Mouse (Mus musculus): ENCODE measurements around the gene Heatr3.
"Not testable (repeated sequence)": the region's sequence is repeated elsewhere in the genome, so short reads cannot be mapped to it uniquely, and the experiment has no call there.

Gene Heatr3

GRCm38 (mm10) chr8:88197328-88197727 lies 59.7 kb downstream of the Heatr3 start:
- DNase-seq (ENCODE audit: low spot score in 2 of 2), result no peak

- DNase-seq (ENCODE audit: low spot score in 2 of 2), result no peak
Observed at GRCm38 (mm10) chr8:88198551-88198944, 60.9 kb downstream of the Heatr3 start.

- peak; percentile 87 to 90 for DNase-seq (ENCODE audit: low spot score in 2 of 2)
Observed at GRCm38 (mm10) chr8:88198945-88199571, 61.4 kb downstream of the Heatr3 start, which contains the start of gene Tent4b. Gene Tent4b, plus strand, starts transcription at chr8:88199213.

- peak; percentile 43 to 53 for DNase-seq (ENCODE audit: low spot score in 2 of 2)
Observed at GRCm38 (mm10) chr8:88199700-88200601, 62.3 kb downstream of the Heatr3 start.

- DNase-seq (ENCODE audit: low spot score in 2 of 2), result peak; percentile 12 to 36
Observed at GRCm38 (mm10) chr8:88200724-88201495, 63.3 kb downstream of the Heatr3 start.

- DNase-seq (ENCODE audit: low spot score in 2 of 2), result no peak
Observed at GRCm38 (mm10) chr8:88201641-88202040, 64.0 kb downstream of the Heatr3 start.

- no peak for DNase-seq (ENCODE audit: low spot score in 2 of 2)
Observed at GRCm38 (mm10) chr8:88206016-88206415, 68.4 kb downstream of the Heatr3 start.

- no peak for DNase-seq (ENCODE audit: low spot score in 2 of 2)
Observed at GRCm38 (mm10) chr8:88207121-88207821, 69.6 kb downstream of the Heatr3 start.

- DNase-seq (ENCODE audit: low spot score in 2 of 2), result not testable (repeated sequence)
Observed at GRCm38 (mm10) chr8:88209930-88210827, 72.5 kb downstream of the Heatr3 start.

GRCm38 (mm10) chr8:88221353-88221752 lies 83.7 kb downstream of the Heatr3 start:
- DNase-seq (ENCODE audit: low spot score in 2 of 2), result no peak

Measured in natural killer cell, adult 2 months (primary cell).